Mouse (Mus musculus) erythroblast, embryonic 14.5 days (primary cell): ENCODE data around the gene Klhdc1.

Experiments
- GATA1 ChIP-seq: IDR thresholded peaks from 2 replicates; pipeline ENCODE4 v1.6.1; 2012; ENCODE audit warnings: low read length, inconsistent platforms, mixed read lengths
- TAL1 ChIP-seq: IDR thresholded peaks from 3 replicates; pipeline ENCODE4 v1.6.1; 2012; ENCODE audit warnings: low read length, inconsistent platforms, mixed read lengths

- TF ChIP-seq TAL1 (no peak), GATA1 (no peak)
Measured at GRCm38 (mm10) chr12:69298281-69298680, 57.3 kb downstream of the Klhdc1 start.
